Mouse (Mus musculus) liver, postnatal 0 days (tissue): ENCODE results near the gene Psapl1.

ENCODE experiments used
- CTCF ChIP-seq: sonication (generic); IDR thresholded peaks from 2 replicates; pipeline ENCODE4 v1.5.1; 2016; ENCODE audit warnings: antibody characterized with exemption, low read depth
- EP300 ChIP-seq: IDR thresholded peaks from 2 replicates; pipeline ENCODE4 v1.6.1; 2016; ENCODE audit warnings: antibody characterized with exemption, low read depth, mild to moderate bottlenecking

DNA sequence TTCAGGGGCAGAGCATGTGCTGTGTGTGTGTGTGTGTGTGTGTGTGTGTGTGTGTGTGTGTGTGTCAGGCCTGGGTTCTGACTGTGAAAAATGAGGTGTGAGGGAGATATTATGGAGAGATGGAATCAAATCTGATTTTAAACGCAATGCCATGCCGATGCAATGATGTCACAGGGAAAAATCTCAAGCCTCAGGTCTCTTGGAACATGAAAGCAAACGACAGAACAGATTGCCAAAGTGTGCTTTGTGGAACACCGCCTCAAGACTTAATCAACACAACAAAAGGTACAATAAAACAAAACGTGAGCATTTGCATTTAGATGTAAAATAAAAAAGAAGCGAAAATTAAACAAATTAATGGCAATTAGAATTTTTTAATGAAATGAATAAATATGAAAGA lies 16.8 kb downstream of the Psapl1 start:
- no peak for TF ChIP-seq CTCF
- TF ChIP-seq EP300: no peak
